Mouse (Mus musculus) c-Kit-positive CD71-negative TER-119-negative erythroid progenitor cells, embryonic 14.5 days (primary cell): ENCODE data around the gene Micu1.

Experiments used
- DNase-seq: peaks from one replicate; pipeline ENCODE4 v3.0.0-alpha.2; 2013; ENCODE audit warnings: low read depth

The Micu1 gene

DNA sequence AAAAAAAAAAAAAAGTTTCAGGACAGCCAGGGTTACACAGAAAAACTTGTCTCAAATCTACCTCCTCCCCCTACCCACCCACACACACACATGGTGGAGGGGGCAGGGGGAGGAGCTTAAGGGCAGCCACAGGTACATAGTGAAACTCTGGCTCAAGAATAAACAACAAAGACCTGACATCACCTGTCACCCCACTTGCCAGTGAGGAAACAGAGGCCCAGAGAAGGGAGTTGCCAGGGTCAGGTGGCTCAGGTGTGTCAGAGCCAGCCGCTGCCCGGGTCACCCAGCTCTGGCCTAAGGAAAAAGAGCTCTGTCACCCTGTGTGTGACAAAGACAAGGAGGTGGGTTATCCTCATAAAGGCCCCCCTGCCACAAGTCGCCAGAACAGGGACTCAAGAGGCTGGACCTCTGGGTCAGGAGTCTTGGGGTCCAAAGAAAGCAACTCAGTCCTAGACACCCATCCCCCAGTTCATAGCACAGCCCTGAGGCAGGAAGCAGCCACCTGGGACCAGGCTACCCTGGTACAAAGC is 204.9 kb downstream of the Micu1 start:
- no peak for DNase-seq

DNA sequence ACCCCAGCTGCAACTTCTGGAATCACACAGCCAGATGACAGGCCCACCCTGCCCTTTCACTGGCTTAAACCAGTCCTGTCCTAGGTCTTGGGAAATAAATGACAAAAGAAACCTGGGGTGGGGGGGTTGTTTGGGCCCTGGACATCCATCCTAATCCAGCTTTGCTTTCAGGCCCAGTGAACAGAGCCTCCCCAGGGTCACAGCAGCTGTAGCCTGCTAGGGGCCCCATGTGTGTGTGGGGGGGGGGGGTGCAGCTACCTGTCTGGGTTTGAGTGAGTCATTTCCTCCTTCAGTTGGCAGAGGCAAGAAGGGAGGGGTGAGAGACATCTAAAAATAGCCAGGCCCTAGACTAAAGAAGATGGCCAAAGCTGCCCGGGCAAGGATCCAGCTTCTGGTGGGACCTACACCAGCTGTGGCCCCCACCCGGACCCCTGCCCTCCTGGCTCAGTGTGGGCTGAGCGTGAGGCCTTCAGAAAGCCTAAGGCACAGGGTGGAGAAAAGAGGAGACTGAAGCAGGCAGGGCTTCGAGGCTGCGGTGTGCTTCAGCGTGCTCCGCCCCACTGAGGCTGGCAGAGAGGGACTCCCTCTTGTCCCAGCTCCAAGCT is 205.5 kb downstream of the Micu1 start:
- DNase-seq = no peak

DNA sequence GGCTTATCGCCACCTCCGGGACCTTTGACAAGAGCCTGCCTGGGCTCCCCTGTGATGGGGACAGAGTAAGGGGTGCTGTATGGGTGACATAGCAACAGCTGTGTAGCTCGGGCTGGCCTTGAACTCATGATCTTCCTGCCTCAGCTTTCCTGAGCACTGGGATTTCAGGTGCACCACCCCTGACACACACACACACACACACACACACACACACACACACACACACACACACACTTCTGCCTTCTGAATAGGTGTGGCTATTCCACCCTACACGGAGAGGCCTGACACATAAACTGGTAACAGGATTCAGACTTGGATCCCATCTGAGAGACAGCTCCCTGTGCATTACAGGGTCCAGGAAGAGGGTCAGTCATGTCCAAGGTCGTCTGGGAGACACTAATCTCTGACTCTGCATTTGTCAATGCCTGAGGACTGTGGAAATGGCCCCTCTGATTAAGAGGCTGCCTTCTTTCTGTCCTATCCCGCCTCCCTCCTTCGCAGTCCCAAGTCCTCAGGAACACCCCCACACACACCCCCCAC is 206.6 kb downstream of the Micu1 start:
- DNase-seq = no peak

DNA sequence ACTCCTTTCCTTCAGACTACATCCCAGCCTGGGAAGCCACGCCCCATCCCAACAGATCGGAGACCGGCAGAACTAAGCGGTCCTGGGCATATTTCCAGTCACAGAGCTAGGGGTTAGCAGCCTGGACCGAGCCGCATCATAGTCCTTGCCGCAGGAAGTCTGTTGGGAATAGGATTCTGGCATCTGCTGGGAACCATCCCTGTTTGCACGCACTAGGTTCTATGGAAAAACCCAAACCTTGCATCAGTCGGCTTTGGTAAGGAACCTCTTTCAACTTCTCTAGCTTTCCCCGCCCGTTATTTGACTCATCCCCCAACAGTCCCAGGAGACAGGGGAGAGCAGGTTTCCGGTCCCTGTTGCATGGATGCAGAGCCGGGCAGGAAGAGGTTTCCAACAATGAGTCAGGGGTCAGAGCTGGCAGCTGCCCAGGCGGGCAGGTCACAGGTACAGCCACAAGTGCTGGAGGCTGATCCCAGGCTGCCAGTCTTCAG is 207.1 kb downstream of the Micu1 start:
- no peak for DNase-seq

DNA sequence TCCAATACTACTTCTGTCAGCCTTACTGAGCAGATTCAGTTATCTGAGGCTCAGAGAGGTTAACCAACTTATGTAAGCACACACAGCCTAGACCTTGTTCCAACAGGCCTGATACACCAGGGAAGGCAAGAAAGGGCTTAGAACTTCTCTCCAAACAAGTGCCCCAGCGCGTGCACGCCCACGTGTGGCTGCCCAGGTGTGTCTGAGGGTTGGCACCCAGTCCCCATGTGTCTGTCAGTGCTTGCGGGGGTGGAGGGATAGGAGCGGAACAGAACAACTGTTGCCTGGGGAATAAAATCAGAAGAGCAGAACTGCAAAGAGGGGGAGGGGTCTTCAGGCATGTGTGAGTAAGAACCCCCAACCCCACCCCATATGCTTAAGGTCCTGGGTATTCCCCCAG is 208.8 kb downstream of the Micu1 start:
- DNase-seq = no peak

DNA sequence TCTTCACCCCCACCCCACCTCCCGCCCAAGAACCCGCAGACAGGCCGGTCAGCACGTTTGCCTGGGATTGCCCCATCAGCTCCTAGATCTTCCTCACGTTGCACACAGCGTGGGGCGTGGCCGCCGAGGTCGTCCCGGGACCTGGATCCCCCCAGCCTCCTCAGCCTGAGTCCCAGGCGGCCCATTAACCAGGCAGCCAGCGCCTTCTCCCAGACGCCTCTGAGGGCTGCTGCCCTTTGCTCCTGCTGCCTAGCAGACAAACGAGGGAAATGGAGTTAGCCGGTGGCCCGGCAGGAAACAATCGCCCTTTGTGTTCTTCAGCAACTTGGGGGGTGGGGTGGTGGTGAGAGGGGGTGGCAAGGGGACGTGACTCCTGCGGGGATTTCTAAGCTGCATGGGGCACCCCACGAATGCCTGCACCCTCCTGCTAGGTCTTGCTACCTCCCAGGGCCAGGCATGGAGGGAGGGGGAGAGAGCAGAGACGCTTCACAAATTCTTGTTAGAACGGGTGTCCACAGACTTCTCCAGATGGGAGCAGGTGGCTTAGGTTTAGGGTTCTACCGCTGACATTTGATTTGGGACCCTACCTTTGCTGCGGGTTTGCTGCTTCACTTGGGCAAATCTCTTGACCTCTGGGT is 209.4 kb downstream of the Micu1 start:
- DNase-seq = no peak
